Mouse (Mus musculus) left cerebral cortex, adult 11 months (tissue): Measurements from ENCODE around the gene Tti1.

ENCODE experiments used
- DNase-seq: peaks from one replicate; pipeline ENCODE4 v3.0.0; 2022; ENCODE audit warnings: low spot score

Tti1 gene

GRCm38 (mm10) chr2:158039662-158040061, 11.4 kb upstream of the Tti1 start:
- DNase-seq: no peak

- DNase-seq: no peak
Observed at GRCm38 (mm10) chr2:158037571-158037970, 9.3 kb upstream of the Tti1 start.

- DNase-seq: no peak
Observed at GRCm38 (mm10) chr2:158036953-158037352, 8.7 kb upstream of the Tti1 start.

- DNase-seq: no peak
Observed at GRCm38 (mm10) chr2:158036408-158036807, 8.2 kb upstream of the Tti1 start.

DNA sequence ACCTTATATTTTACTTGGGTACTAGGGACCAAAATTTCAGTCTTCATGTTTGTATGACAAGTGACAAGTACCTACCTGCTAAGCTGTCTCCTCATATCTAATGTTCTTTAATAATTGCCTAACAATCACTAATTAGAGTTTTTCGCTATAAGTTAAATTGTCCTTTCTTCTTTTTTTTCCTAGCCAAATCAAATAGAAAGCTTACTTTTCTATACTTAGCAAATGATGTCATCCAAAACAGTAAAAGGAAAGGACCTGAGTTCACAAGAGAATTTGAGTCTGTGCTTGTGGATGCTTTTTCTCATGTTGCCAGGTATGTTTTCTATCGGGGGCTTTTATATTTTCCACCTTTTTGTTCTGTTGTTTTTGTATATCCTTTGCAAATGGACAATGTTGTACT, 7.6 kb upstream of the Tti1 start:
- DNase-seq: no peak

DNA sequence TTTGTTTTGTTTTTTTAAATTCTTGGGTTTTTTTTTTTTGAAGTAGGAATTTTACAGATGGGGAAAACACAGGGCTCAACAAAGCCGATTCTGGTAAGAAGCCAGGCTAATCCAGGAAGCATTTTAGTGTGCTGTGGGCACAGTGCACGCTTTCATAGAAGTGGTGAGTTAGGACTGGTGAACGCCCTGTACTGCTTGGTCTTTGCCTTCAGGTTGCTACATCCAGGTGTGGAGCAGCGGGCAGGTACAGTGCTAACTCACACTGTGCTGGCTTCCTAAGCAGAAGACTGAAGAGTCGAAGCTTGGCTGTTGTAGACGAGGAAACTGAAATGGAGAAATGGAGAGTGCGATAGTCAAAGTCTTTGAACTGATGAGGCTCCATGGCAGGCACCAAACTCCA, 1.8 kb upstream of the Tti1 start:
- DNase-seq: no peak

GRCm38 (mm10) chr2:158027855-158028353, 329 bp downstream of the Tti1 start:
- DNase-seq: no peak

GRCm38 (mm10) chr2:158017330-158017729, 10.9 kb downstream of the Tti1 start:
- no peak for DNase-seq

- no peak for DNase-seq
Observed at GRCm38 (mm10) chr2:158012608-158013007, 15.6 kb downstream of the Tti1 start.

DNA sequence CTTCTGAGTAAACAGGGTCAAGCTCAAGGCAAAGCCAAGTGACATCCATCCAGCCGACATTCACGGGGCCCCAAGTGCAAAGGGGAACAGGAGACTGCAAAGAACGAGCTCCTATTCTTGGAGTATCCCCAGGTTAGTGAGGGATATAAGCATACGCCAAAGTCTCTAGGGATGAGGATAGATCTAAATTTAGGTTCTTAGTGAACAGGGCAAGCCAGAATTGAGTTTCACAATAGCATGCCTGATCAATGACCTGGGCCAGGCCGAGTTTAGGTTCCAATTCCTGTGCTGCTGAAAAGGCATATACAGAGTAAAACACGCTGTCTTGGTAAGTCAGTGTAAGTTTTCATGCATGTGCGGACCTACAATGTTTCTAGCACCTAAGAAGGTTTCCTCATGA, 18.9 kb downstream of the Tti1 start:
- DNase-seq: no peak

DNA sequence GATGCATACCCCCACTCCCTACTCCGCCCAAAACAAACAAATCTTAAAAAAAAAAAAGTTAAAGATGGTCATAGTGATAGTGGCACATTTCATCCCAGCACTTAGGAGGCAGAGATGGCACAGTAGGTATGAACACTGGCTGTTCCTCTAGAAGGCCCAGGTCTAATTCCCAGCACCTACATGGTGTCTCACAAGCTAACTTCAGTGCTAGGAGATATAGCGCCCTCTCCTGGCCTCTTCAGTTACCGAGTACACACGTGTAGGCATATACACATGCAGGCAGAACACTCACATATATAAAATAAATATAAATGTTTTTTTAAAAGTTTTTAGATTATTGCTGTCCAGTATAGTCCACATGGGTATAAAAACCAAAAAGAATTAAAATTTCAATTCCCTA, 22.6 kb downstream of the Tti1 start:
- DNase-seq: no peak

GRCm38 (mm10) chr2:158004620-158005019, 23.6 kb downstream of the Tti1 start:
- DNase-seq: no peak

DNA sequence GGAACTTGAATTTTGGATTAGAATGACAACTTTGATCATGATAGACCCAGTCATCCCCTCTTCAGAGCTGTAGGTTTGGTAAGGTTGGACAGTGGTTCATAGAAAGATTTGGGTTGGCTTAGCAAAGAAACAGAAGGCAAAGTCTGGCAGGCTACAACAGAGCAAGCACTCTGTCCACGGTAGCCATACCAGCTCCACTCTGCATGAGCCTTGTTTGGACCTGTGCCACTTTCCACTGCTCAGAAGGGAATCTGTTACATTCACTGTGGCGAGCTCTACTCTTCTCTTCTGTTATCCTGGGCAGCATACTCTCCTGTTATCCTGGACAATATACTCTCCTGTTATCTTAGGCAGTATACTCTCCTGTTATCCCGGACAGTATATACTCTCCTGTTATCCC, 29.4 kb downstream of the Tti1 start:
- no peak for DNase-seq

DNA sequence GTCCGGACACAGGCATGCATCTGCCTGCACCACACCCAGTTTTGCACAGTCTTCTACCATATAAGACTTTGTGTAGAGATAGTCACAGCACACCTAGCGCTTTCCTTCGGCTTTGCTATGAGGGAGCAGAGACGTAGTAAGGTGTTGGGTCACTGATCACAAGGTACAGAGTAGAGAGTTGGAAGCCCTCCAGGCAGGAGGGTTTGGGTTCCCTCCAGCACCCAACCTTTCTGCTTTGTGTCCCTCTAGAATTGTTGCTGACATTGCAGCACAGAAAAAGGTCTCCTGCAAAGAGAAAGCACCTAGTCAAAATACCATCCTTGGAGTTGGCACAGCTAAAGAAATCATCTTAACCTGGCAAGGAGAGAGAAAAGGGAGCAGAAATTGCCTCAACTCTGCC, 35.7 kb downstream of the Tti1 start:
- DNase-seq: no peak

GRCm38 (mm10) chr2:157991026-157991425, 37.2 kb downstream of the Tti1 start:
- DNase-seq: no peak

DNA sequence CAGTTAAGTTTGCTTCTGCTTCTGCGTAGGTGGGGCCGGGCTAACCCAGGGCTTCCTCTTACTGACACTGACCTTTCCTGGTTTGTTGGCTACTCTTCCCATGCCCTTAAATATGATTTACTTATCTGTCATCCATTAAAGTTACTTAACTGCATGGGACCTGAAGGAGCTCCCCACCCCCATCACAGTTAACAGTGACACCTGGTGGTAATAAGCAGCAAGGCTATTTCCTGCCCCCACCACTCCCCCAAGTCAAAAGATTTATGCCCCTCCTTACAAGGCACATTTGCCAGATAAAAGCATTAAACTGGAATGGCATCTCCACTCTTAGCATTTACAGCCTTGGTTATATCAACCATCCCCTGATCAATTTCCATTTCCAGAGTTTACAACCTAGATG, 38.3 kb downstream of the Tti1 start:
- DNase-seq: no peak

DNA sequence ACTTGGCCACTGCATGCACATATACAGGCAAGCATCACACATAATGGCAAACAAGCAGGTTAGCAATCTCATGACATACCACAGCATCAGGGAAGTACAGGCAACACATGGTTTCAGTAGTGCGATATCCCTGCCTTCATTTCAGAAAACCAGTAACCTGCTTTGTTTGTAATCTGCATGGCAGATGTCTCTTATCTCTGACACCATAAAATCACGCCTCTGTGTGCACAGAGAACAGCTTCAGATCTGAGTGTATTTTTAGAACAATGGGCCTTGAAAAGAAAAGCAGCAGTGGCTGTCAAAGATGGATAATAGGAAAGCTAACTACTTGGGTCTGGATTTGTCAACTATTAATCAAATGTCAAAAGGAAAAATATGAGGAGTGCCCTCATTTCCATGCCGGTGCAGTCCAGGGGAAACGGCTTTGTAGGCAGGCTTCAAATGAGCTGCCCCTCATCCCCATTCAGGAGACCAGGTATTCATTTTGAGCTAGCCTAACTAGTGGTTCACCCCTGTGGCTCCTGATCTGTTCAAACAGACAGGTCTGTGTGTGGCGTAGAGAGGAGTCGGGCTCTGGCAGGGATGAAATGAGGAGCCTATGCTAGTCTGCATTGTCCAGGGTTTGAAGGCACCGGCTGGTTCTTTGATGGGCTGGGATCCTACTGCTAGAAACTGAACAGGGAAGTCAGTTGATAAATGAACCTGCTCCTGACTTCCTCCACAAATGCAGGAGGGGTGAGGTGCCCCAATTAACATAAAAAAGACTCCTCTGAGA, 39.6 kb downstream of the Tti1 start:
- DNase-seq: no peak

- DNase-seq: no peak
Observed at GRCm38 (mm10) chr2:157986235-157986634, 42.0 kb downstream of the Tti1 start.

DNA sequence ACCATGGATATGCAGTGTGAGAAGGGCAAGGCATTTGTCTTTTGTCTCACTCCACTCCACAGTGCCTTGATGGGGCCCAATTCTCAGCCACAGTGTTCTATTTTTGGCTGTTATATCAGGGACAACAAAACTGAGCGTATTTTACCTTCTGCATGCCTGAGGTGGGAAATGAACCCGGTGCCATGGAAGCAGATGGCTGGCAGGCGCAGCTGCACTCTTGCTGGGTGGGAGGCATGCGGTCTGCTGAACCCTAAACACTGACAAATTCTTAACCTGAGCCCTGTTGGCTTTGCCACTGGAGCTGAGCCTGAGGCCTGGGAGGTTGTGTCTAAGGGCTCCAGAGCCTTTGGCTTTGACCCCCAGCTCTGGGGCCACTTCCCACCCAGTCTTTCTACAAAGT, 42.6 kb downstream of the Tti1 start:
- DNase-seq: no peak

DNA sequence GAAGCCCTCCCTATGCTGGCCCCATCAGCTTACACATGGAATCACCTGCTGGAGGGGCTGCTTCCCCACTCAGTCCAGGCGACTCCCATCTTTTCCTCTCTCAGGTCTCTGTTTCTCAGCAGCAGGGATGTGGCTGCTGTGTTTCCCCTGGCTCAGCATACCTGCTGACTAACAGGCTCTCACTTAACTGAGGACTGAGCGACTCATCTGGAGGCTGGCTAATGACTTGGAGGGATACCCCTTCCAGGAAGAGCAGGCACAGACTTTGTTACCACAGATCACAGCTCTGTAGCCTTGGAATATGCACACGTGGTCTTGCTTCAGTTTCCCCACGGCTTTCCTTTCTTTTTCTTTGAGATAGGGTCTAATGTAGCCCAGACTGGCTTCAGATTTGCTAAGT, 45.0 kb downstream of the Tti1 start:
- DNase-seq: no peak

DNA sequence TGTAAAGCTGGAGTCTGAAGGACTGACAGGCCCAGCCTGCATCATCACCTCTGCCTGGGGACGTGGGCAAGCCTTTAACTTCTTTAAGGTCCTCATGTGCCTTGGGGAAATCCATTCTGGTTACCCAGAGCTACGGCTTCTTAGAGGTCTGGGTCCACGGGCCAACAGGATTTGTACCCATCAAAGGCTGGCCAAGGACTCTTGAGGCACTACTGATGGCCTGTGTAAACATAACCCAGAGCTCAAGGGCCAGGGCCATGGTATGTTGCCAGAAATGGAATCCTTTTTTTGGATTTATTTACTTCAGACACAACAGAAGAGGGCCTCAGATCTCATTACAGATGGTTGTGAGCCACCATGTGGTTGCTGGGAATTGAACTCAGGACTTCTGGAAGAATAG, 45.5 kb downstream of the Tti1 start:
- DNase-seq: no peak

- DNase-seq: no peak
Observed at GRCm38 (mm10) chr2:157979241-157979640, 49.0 kb downstream of the Tti1 start.

DNA sequence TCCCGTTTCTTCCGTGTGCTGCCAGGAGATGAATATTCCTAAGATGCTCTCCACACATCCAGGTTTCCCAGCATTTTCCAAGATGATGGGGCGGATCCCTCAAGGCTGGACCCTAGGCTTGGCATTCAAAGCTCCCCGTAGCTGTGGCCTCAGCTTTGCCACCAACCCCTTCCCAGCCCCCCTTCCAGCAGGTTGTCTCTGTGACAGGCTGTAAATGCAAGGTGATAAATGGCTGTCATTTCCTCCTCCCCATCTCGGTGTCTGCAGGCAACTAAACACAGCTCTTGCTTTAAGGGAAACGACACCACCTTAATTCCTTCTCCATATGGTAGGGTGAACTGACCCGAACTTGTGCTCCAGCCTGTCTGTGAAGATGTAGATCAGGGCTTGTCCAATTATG, 52.6 kb downstream of the Tti1 start:
- DNase-seq: no peak
